Mouse (Mus musculus) fat pad, adult 2 months (tissue): ENCODE data around the gene Coro6.

Experiments used
- DNase-seq: peaks from one replicate; pipeline ENCODE4 v3.0.0-alpha.2; 2011; ENCODE audit warnings: low read depth, low spot score; ENCODE audit errors: extremely low read depth

Coro6 gene

DNA sequence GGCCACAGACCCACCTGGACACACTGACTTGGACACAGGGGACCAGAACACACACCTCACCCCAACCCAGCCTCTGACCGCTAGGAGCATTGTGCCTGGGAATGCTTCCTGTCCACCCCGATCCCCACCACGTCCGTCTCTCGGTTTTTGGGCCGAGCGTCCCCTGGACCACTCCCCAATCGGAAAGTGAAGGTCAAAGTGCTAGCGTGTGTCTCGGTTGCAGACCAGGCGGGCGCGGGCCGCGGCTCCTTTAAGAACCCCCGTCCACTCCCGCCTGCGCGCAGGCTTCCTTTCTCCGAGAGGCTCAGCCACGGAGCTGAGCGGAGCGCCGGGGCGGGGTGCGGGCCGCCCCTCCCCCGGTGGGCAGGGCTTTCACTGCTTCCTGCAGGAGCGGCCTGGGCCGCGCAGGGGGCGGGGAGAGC lies 30.7 kb downstream of the Coro6 start:
- no peak for DNase-seq

DNA sequence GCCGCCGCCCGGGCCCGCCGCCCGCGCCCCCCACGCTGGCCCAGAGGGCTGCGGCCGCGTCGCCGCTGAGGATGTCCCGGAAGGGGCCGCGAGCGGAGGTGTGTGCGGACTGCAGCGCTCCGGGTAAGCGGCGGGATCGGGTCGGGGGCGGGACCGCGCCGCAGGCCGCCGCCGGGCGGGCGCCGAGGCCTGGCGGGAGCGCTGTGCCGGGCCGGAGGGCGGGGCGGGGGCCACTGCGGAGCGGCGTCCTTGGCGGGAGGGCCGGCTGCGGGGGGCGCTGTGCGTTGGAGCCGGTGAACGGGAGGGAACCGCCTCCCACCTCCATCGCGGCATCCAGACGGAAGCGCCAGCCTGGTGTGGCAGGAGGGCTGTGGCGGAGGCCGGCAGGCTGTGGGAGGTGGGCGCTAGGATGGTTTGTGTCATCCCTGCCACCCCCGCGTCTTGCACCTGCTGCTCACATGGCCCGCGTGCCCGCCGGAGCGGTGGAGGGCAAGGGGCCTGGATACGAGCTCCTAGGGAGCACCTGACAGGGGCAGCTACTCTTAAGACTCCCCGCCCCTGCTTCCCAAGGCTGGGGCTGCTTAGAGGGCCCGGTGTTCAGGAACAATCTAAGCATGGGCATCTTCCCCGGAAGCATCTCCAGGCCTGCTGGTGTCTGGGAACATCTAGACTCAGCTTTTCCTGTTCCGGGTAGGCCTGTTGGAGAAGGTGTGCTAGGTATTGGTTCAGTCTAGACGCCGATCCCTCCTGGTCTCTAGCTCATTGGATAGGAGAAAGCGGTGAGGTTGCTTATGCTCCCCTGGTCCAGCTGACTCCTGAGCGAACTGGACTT lies 31.5 kb downstream of the Coro6 start, which contains the start of gene Git1:
Gene Git1, plus strand, starts transcription at position 51 of the 832 bp plus-strand sequence.
- no peak for DNase-seq

DNA sequence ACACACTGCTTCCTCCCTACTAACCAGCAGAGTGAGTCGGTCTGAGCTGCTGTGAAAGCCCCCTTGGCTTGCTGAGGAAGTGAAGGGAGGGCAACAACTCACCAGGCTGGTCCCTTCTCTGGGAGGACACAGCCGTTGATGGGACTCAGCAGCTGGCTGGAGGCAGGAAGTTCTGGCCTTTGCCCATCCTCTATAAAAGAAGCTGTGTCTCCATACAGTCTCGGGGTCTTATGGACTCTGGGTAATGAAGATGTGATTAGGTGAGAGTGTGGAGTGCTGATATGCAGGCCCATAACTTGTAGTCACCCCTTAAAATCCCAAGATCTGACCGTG lies 32.1 kb downstream of the Coro6 start:
- DNase-seq, result no peak

DNA sequence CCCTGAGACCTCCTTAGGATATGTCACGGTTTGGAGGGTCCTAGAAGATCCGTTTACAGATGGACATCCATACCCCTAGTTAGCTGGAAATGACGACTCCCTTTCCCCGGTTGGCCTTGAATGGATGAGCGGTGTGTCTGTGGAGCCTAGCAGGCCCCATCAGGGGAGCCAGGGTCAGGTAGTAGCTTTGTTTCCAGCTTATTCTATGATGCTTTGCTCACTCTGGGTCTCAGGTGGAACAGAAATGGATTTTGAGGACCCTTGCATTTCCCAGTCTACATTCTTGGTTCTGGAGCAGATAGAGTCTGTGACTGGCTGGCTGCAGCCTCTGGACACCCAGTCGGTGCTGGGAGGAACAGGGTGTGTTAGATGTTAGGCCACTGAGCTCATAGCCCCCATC lies 32.6 kb downstream of the Coro6 start:
- DNase-seq, result no peak

DNA sequence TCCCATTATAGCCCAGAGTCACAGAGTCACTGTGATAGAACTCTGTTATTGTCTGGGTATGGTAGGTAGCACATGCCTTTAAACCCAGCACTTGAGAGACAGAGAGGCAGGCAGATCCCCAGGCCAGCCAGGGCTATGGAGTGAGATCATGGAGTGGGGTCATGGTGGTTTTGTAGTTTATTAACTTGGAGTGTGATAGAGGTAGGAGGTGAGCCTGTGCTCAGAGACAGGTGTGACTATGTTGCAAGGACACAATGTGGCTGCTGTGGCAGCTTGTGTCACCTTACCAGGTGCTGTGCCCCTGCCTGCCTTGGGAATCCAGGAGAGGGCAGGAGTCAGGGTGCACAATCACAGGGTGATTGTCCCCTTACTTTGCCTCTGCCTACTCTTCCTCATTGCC lies 33.3 kb downstream of the Coro6 start:
- DNase-seq, result no peak

DNA sequence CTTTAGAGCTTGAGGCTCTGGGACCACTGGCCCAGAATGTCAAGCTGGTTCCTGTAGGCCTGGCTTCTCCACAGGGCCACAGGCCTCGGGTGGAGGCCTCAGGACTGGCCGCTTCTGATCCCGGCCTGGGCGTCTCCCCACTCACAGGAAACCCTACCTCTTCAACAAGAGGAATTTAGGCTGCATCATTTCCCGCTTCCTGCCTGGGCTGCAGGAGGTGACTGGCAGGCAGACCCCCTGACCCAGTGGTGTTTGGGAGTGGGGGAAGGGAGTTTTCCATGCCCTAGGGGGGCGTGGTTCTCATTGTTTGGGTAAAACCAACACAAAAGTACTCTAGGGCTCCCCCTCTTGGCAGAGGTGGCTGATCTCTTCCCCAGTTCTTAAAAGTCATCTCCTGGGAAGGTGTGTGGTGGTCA lies 35.1 kb downstream of the Coro6 start:
- no peak for DNase-seq

DNA sequence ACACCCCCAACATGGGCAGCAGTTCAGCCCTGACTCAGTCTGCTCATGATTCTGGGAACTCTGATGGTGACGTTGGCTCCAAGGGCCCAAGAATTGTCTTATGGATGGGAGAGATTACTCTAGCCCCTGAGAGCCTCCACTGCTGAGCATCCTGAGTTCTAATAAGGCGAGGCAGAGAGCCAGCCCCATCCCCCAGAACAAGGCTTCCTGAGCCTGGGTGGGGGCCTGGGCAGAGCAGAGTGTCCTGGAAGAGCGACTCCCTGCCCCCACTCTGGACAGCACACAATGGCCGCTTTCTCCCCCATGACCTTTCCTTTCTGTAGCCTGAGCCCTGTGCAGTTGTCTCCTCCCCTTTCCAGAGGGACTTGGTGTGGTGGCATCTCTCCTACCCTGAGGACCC lies 35.6 kb downstream of the Coro6 start:
- DNase-seq, result no peak

DNA sequence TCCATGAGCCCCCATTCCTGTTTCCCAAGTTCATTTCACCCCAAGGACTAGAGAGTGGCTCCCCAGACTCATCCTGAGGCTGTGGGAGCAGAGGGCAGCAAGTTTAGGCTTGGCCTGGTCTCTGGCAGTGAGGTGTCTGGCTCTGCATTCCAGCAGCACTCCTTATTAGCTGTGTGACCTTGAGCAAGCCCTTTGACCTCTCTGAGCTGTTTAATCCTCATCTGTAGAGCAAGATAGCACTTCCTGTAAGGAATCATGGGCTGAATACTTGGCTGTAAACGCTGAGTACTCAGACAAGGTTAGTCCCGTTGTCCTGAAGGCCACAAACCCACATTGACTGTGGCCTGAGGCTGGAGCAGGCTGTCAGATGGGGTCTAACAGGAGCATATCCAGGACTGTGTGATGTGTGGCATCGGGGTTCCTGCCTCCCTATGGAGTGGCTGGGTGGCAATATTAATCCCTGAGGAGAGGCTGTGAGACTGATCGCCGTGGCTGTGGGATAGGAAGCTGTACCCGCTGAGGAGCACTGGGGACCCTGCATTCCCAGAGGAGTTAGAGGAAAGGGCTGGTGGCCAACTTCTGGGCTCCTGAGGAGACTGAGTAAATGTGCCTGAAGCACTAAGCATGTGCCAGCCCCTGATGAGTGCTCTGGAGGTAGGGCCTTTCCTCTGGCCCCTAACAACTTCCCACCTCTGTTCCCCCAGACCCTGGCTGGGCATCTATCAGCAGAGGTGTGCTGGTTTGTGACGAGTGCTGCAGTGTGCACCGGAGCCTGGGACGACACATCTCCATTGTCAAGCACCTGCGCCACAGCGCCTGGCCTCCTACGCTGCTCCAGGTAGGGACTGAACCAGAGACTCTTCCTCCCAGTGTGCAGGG lies 36.3 kb downstream of the Coro6 start:
- DNase-seq, result no peak

DNA sequence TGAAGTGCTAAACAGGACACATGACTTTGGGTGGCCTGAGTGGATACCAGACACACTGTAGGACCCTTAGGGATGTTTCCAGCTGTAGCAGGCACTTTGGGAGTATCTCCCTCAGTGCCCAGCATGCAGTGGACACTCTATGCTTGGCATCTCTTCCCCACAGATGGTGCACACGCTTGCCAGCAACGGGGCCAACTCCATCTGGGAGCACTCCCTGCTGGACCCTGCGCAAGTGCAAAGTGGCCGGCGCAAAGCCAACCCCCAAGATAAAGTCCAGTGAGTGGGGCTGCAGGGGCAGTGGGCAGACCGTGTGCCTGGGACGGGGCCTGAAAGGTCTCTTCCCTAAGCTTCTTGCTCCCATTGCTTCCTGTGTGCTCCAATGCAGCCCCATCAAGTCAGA lies 37.1 kb downstream of the Coro6 start:
- no peak for DNase-seq

DNA sequence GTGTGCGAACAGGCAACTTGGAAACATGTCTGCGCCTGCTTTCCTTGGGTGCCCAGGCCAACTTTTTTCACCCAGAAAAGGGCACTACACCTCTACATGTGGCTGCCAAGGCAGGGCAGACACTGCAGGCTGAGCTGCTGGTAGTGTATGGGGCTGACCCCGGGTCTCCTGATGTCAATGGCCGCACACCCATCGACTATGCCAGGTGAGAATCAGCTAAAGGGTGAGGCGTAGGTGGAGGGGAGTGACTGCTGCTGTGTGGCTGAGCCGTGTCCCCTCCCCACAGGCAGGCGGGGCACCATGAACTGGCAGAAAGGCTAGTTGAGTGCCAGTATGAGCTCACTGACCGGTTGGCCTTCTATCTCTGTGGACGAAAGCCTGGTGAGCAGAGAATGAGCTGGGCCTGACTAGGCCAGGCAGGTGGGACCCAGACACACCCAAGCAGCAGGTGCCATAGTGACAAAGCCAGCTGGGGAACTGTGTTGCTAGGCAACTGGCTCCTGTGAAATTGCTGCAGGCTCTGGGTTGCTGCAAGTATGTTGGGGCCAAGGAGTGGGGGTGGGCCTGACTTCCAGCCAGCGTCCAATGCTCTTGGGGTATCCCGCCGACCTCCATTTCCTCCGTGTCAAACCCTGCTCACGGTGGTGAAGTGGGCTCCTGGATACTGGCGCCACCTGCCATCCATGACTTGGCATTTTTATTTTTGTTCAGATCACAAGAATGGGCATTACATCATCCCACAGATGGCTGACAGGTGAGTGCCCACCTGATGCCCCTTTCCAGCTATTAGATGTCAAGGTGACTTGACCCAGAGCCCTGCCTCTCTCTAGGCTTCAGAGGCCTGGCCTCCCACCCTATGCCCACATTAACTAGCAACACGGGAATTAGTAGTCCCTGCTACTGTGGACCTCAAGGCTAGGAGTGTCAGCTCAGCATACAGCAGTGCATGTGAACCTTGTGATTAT lies 38.4 kb downstream of the Coro6 start:
- DNase-seq, result no peak

DNA sequence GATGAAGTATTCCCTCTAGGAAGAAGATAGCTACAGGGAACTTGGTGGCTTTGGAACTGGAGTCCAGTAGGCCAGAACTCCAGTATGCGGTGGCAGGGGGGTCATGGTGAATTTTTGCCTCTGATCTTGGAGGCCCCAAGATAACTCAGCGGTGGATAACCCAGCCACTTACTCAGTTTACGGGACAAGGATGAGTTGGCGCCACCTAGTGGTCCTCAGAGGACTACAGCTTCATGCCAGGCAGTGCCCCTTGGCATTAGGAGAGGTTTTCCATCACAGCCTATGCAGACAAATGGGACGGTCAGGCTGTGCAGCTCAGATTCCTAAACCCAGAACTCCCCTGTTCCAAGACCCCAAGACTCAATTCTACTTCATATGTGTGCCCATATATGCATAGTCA lies 39.2 kb downstream of the Coro6 start:
- no peak for DNase-seq

DNA sequence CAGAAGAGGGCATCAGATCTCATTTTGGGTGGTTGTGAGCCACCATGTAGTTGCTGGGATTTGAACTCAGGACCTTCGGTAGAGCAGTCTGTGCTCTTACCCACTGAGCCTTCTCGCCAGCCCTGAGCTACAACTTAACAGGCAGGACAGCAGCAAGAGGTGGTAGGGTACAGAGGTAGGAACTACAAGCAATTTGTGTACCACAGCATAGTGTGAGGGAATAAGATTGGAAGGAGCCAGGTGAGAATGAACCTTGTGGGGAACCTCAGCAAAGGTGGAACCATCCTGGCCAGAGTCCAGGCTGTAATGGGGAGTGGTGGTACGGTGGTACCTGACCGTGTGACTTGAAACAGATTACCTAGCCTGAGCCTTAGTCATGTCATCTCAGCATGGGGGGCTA lies 39.8 kb downstream of the Coro6 start:
- no peak for DNase-seq

DNA sequence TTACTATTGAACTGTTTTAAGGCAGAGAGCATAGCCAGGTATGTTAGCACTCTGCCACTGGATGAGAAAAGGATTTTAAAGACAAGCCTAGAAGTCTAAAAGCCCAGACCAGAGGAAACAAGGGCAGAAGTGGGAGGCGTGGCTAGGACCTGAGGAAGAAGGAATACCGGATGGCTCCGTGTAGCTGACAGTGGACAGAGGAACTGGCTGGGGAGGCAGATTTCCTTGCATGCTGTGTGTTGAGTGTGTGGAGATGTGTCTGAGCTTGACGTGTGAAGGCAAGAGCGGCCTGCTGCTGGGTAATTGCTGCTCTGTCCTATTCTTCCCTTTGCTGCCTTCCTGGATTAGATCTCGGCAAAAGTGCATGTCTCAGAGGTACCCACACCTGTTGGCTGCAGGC lies 40.3 kb downstream of the Coro6 start:
- DNase-seq, result no peak

DNA sequence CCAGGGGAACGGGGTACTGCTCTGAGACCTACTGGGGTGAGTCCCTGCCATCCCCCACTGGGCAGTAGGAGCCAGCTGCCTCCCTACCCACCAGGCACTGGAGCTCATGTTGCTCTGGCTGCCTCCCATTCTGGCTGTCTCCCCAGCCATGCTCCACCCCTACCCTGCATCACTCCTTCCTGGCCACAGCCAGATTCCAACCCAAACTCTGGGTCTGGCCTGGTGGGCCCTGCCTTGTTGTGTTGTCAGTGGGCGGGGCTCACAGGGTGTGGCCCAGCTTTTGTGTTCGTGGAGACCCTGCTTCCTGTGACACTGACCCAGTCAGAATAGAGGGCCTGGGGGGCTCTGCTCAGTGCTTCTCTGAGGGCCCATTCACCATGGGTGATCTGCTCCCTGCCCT lies 41.3 kb downstream of the Coro6 start:
- DNase-seq, result no peak

DNA sequence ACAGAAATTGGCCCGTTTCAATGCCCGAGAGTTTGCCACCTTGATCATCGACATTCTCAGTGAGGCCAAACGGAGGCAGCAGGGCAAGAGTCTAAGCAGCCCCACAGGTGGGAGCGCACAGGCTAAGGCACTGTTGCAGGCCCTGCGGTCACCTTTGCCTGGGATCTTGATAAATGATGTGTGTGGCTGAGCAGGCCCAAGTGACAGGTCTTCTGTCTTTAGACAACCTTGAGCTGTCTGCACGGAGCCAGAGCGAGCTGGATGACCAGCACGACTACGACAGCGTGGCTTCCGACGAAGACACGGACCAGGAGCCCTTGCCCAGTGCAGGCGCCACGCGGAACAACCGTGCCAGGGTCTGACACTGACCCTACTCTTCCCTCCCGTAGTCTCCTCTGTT lies 42.2 kb downstream of the Coro6 start:
- DNase-seq, result no peak

DNA sequence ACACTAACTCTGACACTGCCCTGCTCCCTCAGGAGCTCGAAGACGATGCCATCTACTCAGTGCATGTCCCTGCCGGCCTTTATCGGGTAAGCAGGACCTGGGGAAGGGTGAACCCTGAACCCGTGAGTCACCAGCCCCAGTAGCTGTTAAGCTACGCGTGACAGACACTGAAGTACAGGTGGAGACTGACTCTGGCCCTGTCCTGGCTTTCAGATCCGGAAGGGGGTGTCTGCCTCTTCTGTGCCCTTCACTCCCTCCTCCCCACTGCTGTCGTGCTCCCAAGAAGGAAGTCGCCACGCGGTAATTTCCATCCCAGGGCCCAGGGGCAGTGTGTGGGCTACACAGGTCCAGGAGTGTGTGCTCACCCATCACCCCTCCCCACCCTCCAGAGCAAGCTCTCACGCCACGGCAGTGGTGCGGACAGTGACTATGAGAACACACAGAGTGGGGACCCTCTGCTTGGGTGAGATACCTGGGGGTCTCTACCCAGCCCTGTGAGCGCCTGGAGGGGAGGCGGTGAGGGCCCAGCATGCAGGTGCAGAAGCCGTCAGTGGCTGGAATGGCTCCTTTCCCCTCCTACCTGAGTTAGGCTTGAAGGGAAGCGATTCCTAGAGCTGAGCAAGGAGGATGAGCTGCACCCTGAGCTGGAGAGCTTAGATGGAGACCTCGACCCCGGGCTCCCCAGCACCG lies 43.2 kb downstream of the Coro6 start:
- no peak for DNase-seq

DNA sequence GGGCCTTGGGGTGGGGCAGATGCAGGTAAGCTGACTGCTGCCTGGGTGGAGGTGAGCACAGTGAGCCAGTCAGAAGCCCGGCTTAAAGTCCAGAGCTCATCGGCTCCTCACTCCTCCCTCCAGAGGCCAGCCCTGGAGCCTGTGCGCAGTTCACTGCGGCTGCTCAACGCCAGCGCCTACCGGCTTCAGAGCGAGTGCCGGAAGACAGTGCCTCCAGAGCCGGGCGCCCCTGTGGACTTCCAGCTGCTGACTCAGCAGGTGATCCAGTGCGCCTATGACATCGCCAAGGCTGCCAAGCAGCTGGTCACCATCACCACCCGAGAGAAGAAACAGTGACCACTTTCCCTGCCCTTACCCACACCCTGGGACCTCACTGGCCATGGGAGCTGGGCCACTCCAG lies 44.1 kb downstream of the Coro6 start:
- DNase-seq, result no peak

DNA sequence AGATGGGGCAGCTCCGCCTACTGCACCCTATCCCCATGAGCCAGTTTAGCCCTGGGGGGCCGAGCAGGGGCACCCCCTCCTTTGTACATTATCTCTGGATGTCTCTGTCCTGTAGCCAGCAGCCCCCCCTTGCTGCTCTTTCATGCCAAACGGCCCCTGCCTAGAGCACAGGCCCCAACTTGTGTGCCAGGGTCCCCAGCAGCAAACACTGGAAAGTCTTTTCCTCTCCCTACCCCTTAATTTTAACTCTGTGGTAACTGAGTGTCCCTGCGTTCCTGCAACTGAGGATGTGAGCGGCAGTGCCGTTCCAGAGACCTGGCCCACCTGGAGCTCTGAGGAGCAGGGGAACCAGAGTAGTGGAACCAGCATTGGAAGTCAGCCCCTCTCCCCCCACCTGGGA lies 44.7 kb downstream of the Coro6 start:
- no peak for DNase-seq

DNA sequence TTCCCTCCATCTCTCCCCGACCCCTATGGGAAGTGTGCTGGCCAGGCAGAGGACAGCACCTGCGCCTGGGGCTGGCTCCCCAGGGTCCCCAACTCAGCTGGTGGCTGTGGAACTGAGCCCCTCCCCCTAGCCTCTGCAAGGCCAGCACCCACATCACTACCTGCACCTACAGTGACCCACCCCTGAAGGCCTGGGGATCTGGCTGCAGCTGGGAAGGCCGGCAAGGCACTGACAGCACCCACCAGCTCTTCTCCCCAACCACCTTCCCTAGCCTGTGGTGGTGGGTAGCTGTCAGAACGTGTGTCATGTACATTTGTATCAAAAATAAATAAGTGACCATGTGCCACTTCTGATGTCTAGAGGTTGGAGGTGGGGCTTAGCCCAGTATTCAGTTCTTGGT lies 45.2 kb downstream of the Coro6 start:
- DNase-seq, result no peak
